ENCODE assay signal across 1 mouse cellular context in the genomic region with DNA sequence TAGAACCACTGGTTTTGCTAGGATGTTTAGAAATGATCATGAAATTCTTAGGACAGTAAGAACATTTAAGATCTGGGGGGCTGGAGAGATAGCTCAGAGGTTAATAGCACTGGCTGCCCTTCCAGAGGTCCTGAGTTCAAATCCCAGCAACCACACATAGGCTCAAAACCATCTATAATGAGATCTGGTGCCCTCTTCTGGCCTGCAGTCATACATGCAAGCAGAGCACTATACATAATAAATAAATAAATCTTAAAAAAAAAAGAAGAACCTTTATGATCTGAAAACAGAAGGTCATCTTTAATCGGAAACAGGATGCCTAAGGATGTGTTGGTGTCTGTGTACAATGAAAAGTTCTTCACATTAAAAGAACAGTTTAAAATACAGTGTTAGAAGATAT.
TF ChIP-seq lines count a peak whose summit lies in the region.

No protein-coding gene starts in this region.

TF ChIP-seq in MEL, 35 proteins besides CTCF, POLR2A, EP300 and RAD21:
- TF ChIP-seq KAT2A (conservative IDR thresholded peaks at IDR 0.05; ENCODE audit: low read depth, low read length) (no peak), JUND (IDR thresholded peaks at IDR 0.05; ENCODE audit: low read depth, low read length) (no peak), SMC3 (IDR thresholded peaks at IDR 0.05; ENCODE audit: low read depth, low read length) (peak; percentile 35; the same call in 1 of the 2 replicates), RCOR1 (IDR thresholded peaks at IDR 0.05; ENCODE audit: low read depth, low read length) (no peak), POLR2AphosphoS2 (IDR thresholded peaks at IDR 0.05; ENCODE audit: low read length) (no peak), MAFK (IDR thresholded peaks at IDR 0.05; ENCODE audit: borderline replicate concordance, low read depth, low read length) (no peak), E2F4 (IDR thresholded peaks at IDR 0.05; ENCODE audit: borderline replicate concordance, low read depth, low read length) (no peak), TBP (IDR thresholded peaks at IDR 0.05; ENCODE audit: low read depth, low read length) (no peak), CHD2 (IDR thresholded peaks at IDR 0.05; ENCODE audit: low read length) (no peak), USF2 (IDR thresholded peaks at IDR 0.05; ENCODE audit: borderline replicate concordance in 1 of 2, insufficient read depth in 1 of 2, low read depth in 1 of 2, low read length in 2 of 2) (no peak), HCFC1 (IDR thresholded peaks at IDR 0.05; ENCODE audit: low read depth, low read length) (no peak), TAL1 (IDR thresholded peaks at IDR 0.05; ENCODE audit: low read length) (no peak), ZNF384 (IDR thresholded peaks at IDR 0.05; ENCODE audit: low read depth, low read length) (peak; percentile 60; the same call in 1 of the 2 replicates), NRF1 (IDR thresholded peaks at IDR 0.05; ENCODE audit: insufficient read depth, low read depth, low read length, poor library complexity, severe bottlenecking) (no peak)
